Mouse (Mus musculus): ENCODE data around the gene Sfxn1.
A peak's percentile ranks its signal among the peaks of the same experiment; 100 is the strongest.

Sfxn1 gene

DNA sequence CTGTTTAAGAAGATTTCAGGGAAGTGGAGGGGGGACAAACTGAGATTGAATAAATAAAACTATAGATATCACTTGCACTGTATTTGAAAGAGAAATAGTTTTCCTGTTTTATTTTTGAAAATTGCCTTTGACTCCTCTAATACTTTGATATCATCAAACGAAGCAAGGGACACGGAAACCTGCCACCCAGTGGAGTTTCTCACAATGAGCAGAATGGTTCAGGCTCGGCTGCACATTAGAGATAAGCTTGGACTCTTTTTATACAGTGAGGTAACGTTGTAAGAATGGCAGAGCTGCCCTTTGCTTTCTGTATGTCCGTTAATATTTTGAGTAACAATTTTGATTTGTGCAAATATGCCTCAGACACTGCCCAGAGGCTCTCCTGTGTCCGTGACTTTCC is 20.1 kb downstream of the Sfxn1 start:
- no peak for DNase-seq (ENCODE audit: low read depth, low spot score)
- Histone ChIP-seq H3K27me3 (ENCODE audit: control insufficient read depth, insufficient read depth, low read length, poor library complexity, severe bottlenecking) (no peaks in the 10 kb centered on the region), H3K36me3 (ENCODE audit: control insufficient read depth, insufficient read depth, low read length, poor library complexity, severe bottlenecking) (peaks cover 17% of the 10 kb centered on the region)

DNA sequence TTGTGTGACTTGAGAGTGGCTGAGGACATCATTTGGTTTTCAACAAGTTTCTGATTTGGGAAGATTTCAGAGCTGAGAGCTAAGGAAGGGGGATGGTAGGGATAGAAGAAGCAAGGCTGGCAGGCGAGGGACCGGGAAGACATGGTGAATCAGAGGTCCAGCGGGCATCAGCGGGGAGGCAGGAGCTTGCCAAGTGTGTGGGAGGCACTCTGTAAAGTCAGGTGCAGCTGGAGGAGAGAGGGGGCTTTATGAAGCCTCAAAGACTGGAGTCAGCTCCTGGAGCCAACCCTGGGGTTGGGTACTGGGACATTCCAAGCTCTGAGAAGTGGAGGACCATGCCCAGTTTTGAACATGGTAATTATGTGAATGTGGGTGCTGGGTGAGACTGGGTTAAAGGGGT is 22.7 kb downstream of the Sfxn1 start:
- no peaks in the 10 kb centered on the region for H3K27me3 ChIP-seq (ENCODE audit: control insufficient read depth, insufficient read depth, low read length, poor library complexity, severe bottlenecking)
- no peak for DNase-seq (ENCODE audit: low read depth, low spot score)
- H3K36me3 ChIP-seq (ENCODE audit: control insufficient read depth, insufficient read depth, low read length, poor library complexity, severe bottlenecking) = peaks cover 14% of the 10 kb centered on the region

DNA sequence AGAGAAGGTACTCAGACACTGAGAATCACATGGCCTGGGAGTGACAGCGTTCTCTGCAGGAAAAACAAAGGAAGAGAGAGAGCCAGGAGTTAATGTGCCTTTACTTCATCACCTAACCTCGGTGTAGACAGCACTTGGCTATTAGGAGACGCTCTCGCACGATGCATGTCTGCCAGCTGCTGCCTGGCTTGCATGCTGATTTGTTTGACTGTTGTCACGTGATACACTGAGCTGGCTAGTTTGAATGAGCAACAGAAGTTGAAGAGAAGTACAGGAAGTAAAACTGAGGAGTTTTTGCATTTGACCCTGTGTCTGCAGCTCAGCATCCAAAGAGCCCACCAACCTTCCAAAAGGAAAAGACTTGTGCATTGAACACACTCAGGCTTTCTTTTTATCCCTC is 23.3 kb downstream of the Sfxn1 start:
- no peak for DNase-seq (ENCODE audit: low read depth, low spot score)
- Histone ChIP-seq H3K36me3 (ENCODE audit: control insufficient read depth, insufficient read depth, low read length, poor library complexity, severe bottlenecking) (peaks cover 16% of the 10 kb centered on the region), H3K27me3 (ENCODE audit: control insufficient read depth, insufficient read depth, low read length, poor library complexity, severe bottlenecking) (no peaks in the 10 kb centered on the region)

DNA sequence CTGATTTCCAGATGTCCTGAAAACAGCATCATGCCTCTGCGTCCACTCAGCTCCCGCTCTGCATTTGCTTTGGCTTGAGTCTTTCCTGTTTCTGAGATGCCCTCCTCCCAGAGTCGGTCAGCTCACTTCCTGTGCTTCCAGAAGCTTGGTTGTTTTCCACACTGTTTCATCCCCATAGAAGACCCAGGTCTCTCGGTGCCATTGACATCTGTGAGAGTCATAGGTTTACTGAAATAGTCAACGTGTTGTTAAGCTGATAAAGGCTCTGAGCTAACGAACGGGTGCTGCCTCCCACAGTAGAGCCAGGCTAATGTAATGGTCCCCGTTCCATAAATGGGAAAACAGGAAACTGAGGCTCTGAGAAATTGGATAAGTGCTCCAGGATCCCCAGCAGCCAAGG is 24.1 kb downstream of the Sfxn1 start:
- Histone ChIP-seq H3K27me3 (ENCODE audit: control insufficient read depth, insufficient read depth, low read length, poor library complexity, severe bottlenecking) (no peaks in the 10 kb centered on the region), H3K36me3 (ENCODE audit: control insufficient read depth, insufficient read depth, low read length, poor library complexity, severe bottlenecking) (peaks cover 16% of the 10 kb centered on the region)
- no peak for DNase-seq (ENCODE audit: low read depth, low spot score)

DNA sequence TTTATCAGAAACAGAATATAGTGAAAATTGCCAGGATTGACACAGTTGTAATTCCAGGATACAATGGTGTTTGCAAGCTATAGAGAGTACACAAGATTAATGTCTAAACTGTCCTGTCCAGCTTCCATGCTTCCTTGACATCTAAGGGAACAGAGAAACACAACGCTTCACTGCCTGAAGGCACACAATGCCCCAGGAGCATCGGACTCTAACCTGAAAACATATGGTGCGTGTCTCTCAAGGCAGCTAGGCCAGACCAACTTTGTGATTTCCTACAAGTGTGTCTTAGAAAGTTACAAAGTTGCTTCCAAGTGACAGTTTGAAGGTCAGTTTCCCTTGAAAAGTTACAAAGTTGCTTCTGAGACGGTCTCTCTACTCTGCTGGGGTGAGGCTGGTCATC is 25.6 kb downstream of the Sfxn1 start:
- no peak for DNase-seq (ENCODE audit: low read depth, low spot score)
- H3K36me3 ChIP-seq (ENCODE audit: control insufficient read depth, insufficient read depth, low read length, poor library complexity, severe bottlenecking) = peaks cover 15% of the 10 kb centered on the region

DNA sequence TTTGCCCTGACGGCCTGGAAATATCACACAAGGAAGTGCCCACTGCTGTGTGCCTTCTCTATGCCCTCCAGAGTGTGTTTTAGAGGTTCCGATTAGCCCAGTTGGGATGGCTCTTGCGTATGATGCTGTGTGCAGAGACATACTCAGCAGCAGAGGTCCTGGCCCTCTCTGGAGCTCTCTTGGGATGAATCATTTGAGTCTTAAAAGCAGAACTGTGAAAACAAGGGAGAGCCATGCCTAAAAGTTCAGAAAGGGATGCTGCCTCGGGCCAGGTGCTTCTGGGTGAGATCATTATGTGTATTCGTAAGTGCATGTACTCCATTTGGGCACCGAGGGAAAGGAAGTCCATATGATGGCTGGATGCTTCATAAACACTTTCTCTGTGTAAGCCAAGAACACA is 26.1 kb downstream of the Sfxn1 start:
- no peaks in the 10 kb centered on the region for H3K27me3 ChIP-seq (ENCODE audit: control insufficient read depth, insufficient read depth, low read length, poor library complexity, severe bottlenecking)
- DNase-seq (ENCODE audit: low read depth, low spot score) = no peak
- peaks cover 16% of the 10 kb centered on the region for H3K36me3 ChIP-seq (ENCODE audit: control insufficient read depth, insufficient read depth, low read length, poor library complexity, severe bottlenecking)

More for the DNA sequence above, 25.6 kb downstream of the Sfxn1 start:
- no peaks in the 10 kb centered on the region for H3K27me3 ChIP-seq (ENCODE audit: control insufficient read depth, insufficient read depth, low read length, poor library complexity, severe bottlenecking)

DNA sequence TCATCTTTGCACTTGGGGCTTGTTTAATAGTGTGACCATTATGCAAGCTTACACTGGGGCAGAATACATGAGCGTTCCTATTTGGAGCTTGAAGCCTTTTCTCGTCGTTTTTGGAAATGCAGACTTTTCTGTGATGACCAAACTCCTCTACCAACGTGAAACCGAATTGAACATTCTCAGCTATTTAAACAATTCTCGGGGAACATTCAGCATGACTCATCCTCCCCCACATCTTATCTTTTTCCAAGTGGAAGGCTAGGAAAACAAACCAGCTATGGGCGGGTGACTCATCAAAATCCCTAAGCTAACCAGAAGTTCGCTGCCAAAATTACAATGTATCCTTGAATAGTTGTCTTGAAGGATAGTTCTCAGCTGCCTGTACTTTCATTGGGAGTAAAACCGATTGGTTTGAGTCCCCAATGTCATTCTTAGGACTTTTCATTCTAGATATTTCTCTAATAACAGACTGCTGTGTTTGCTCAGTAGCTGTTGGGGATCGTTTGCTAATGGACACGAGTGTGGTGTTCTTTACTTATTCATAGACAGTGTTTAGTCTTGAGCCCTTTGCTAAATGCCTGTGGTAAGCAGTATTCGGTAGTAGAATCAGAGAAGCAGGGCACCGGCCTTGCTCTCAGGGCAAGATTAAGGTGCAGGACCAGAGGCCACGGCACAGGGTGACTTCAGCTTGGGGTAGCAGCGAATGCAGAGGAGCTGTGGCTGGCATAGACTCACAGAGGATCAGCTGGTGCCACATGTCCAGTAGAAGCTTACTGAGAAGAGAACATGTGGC is 29.6 kb downstream of the Sfxn1 start:
- no peak for DNase-seq (ENCODE audit: low read depth, low spot score)
- Histone ChIP-seq H3K36me3 (ENCODE audit: control insufficient read depth, insufficient read depth, low read length, poor library complexity, severe bottlenecking) (peaks cover 10% of the 10 kb centered on the region; the same call in 1 of the 2 replicates), H3K27me3 (ENCODE audit: control insufficient read depth, insufficient read depth, low read length, poor library complexity, severe bottlenecking) (no peaks in the 10 kb centered on the region)

DNA sequence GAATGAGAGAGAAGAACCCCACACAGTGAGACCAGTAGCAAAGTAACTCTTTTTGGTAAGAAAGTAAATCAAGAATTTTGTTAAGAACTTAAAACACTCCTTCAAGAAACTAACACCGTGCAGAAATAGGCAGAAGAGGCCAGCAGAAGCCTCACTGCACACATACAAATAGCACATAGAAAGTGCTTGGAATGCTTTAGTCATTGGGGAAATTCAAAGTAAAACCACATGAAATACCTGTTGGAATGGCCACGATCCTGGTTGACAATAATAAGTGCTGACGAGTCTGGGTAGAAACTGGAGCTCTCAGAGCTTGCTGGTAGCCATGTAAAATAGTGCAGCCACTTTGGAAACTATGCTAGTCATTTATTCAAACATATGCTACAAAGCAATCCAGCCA is 30.4 kb downstream of the Sfxn1 start:
- no peak for DNase-seq (ENCODE audit: low read depth, low spot score)
- Histone ChIP-seq H3K27me3 (ENCODE audit: control insufficient read depth, insufficient read depth, low read length, poor library complexity, severe bottlenecking) (no peaks in the 10 kb centered on the region), H3K36me3 (ENCODE audit: control insufficient read depth, insufficient read depth, low read length, poor library complexity, severe bottlenecking) (peaks cover 8% of the 10 kb centered on the region; the same call in 1 of the 2 replicates)

DNA sequence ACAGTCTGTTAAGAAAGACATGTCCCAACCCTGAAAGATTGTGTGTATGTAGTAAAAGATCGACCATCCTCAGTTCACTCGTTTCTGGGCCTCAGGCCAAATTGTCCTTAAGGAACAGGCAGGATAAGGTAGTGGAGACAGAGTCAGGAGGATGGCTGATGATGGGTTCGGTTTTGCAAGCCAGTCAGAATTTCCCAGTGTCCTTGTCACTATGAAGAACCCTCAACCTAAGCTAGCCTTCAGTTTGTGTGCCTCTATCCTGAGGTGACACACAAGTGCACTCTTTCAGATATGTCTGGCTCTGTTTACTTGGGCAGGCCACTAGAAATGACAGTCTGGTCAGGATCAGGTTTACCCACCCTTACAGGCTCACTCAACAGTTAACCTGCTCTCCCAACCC is 31.6 kb downstream of the Sfxn1 start:
- Histone ChIP-seq H3K36me3 (ENCODE audit: control insufficient read depth, insufficient read depth, low read length, poor library complexity, severe bottlenecking) (peaks cover 7% of the 10 kb centered on the region; the same call in 1 of the 2 replicates), H3K27me3 (ENCODE audit: control insufficient read depth, insufficient read depth, low read length, poor library complexity, severe bottlenecking) (no peaks in the 10 kb centered on the region)
- no peak for DNase-seq (ENCODE audit: low read depth, low spot score)

DNA sequence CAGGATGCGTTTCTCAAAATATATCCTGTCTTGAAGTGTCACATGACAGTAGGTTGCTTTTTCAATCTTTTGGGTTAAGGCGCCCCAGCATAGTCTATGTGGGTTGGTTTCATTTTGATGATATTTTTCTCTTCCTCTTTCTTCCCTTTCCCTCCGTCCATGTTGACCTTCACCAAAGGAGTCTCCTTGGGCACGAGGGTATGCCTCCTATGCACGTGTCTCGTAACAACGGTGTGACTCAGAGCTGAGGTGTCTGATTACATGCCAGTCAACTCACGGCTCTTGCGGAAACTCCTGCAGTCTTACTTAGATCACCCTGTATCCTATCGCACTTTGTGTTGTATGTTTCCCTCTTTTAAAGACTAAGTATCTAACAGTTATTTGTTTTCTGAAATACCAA is 32.2 kb downstream of the Sfxn1 start:
- peaks cover 7% of the 10 kb centered on the region; the same call in 1 of the 2 replicates for H3K36me3 ChIP-seq (ENCODE audit: control insufficient read depth, insufficient read depth, low read length, poor library complexity, severe bottlenecking)
- H3K27me3 ChIP-seq (ENCODE audit: control insufficient read depth, insufficient read depth, low read length, poor library complexity, severe bottlenecking) = no peaks in the 10 kb centered on the region
- DNase-seq (ENCODE audit: low read depth, low spot score) = no peak

DNA sequence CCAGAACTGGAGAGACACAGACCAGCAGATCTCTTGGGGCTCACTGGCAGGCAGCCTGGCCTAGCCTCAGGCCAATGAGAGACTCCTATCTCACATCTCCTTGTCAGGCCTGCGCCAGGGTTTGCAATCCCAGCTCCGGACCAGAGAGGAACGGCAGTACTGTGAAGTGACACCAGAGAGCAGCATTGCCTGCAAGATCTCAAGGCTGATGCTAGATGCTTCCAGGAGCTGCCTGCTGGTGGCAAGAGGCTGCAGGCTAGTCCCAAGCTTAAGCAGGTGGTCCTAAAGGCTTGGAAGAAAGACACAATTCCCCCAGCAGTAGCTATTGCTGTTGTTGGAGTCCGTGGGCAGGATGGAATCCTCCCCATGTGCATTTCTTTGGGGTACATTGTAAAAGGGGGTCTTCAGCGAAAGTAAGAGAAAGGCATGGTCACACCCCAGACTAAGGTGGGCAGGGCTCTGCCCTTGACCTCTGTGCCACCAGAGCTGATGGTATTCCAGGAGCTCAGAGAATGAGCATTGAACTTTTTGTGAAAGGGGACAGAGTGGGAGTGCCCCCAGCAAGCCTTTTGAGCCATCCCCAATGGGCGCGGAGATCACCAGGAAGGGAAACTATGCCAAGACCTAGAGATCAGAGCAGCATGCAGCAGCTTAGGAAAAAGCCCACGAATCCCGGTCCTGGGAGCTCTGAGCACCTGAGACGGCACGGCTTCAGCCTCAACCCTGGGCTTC is 42.3 kb downstream of the Sfxn1 start:
- peak; percentile 78 for DNase-seq (ENCODE audit: low read depth, low spot score)
- no peaks in the 10 kb centered on the region for H3K27me3 ChIP-seq (ENCODE audit: control insufficient read depth, insufficient read depth, low read length, poor library complexity, severe bottlenecking)
- H3K36me3 ChIP-seq (ENCODE audit: control insufficient read depth, insufficient read depth, low read length, poor library complexity, severe bottlenecking) = no peaks in the 10 kb centered on the region

DNA sequence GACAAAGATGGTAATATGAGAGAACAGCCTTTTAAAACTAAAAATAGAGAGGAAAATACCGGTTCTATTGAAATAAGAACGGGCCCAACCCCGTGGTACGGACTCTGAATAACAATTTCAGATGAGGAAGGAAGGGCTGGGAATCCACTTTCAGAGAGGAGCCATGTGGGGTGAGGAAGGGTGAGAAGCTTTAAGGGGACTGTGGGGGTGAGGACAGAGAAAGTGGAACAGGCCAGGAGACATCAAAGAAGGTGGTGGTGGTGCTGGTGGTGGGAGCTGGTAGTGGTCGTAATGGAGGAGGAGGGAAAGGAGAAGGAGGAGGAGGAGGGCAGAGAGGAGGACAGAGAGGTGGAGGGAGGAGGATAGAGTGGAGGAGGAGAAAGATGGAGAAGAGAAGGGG is 43.3 kb downstream of the Sfxn1 start:
- no peaks in the 10 kb centered on the region for H3K36me3 ChIP-seq (ENCODE audit: control insufficient read depth, insufficient read depth, low read length, poor library complexity, severe bottlenecking)
- no peaks in the 10 kb centered on the region for H3K27me3 ChIP-seq (ENCODE audit: control insufficient read depth, insufficient read depth, low read length, poor library complexity, severe bottlenecking)
- DNase-seq (ENCODE audit: low read depth, low spot score) = no peak

DNA sequence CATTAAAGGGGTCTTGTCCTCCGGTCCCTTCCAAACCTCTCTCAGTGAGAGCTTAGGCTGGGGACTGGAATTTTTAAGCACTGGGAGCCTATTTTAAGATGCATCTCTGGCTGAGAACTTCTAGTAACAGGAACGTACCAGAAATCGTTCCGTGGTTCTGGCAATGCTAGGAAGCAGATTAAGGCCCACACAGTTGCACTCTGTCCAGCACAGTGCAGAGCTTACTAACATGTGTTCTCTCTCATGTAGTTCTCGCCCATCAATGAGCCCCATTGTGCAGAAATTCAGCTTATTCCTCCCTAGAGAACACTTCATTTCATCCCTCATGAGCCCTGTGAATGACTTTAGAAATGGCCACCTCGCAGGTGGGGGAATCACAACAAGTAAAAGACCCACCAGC is 44.1 kb downstream of the Sfxn1 start:
- Histone ChIP-seq H3K27me3 (ENCODE audit: control insufficient read depth, insufficient read depth, low read length, poor library complexity, severe bottlenecking) (no peaks in the 10 kb centered on the region), H3K36me3 (ENCODE audit: control insufficient read depth, insufficient read depth, low read length, poor library complexity, severe bottlenecking) (no peaks in the 10 kb centered on the region)
- DNase-seq (ENCODE audit: low read depth, low spot score) = no peak

DNA sequence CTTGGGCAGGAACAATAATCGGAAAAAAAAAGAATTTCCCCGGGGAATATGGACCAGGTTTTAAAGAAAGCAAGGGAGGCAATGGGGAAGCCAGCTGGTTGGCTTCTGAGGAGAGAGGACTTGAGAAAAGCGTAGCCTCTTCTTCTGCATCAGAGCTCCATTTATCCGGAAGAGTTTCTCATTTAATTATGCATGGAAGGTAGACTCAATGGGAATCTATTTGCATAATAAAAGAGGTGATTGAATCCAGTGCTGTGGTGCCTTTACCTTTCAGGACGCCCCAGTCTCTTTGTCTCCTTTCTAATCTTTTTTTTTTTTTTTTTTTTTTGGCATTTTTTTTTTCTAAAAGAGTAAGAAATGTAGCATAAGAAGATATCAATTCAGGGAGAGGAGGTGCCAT is 46.7 kb downstream of the Sfxn1 start:
- no peak for DNase-seq (ENCODE audit: low read depth, low spot score)
- Histone ChIP-seq H3K36me3 (ENCODE audit: control insufficient read depth, insufficient read depth, low read length, poor library complexity, severe bottlenecking) (no peaks in the 10 kb centered on the region), H3K27me3 (ENCODE audit: control insufficient read depth, insufficient read depth, low read length, poor library complexity, severe bottlenecking) (no peaks in the 10 kb centered on the region)

DNA sequence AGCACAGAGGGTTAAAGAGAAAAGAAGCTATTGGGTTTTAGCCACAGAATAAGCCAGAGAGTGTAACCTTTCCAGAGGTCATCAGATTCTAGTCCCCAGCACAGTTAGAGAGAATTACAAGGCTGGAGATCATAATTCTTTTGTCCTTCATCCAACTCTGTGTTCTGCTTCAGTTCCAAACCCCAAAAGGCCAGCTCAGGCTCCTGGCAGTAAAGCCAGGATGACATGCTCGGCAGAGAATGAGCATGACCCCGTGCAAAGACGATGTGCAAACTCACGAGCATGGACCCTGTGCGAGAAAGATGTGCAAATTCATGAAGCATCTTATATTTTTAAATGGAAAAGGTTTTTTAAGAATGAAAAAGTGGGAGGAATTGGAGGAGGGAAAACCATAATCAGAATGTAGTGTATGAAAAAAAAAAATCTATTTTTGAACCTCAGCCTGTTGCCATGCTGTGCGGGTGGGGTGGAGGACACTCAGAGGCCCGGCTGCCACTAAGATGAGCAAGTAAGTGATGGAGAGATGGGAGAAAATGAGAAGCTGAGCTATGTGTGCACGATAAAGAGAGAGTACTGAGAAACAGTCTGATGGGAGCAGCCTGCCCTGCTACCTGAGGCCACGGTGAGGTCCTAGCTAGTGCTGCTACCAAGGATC is 66.2 kb downstream of the Sfxn1 start:
- DNase-seq (ENCODE audit: low read depth, low spot score) = no peak
- H3K36me3 ChIP-seq (ENCODE audit: control insufficient read depth, insufficient read depth, low read length, poor library complexity, severe bottlenecking) = no peaks in the 10 kb centered on the region
- no peaks in the 10 kb centered on the region for H3K27me3 ChIP-seq (ENCODE audit: control insufficient read depth, insufficient read depth, low read length, poor library complexity, severe bottlenecking)
